Mouse (Mus musculus): Measurements from ENCODE around the gene Gm28539. TPM values are rescaled to one million over a fixed set of nuclear protein-coding genes. Genes with fewer than 3 reads are reported as not detected.

Gm28539 gene
- polyA plus RNA-seq, 1 experiment from 2014 or later: not detected

GRCm38 (mm10) chr16:18811032-18811431 is 25.4 kb upstream of the Gm28539 start:
- Histone ChIP-seq H3K4me2 (ENCODE audit: low read length) (peak overlapping the region; percentile 86), H3K4me1 (replicated peaks; ENCODE audit: control insufficient read depth, insufficient read depth, low read length) (peaks cover 11% of the 10 kb centered on the region), H3K9ac (replicated peaks; ENCODE audit: low read depth, low read length) (peak overlapping the region; percentile 81), H3K27me3 (replicated peaks; ENCODE audit: control insufficient read depth, insufficient read depth, low read length) (no peaks in the 10 kb centered on the region), H3K9me3 (ENCODE audit: control insufficient read depth, low read length) (no peaks in the 10 kb centered on the region), H3K36me3 (ENCODE audit: control insufficient read depth, insufficient read depth) (peaks cover 11% of the 10 kb centered on the region; the same call in 1 of the 2 replicates), H3K27ac (ENCODE audit: low read length) (no peak overlapping the region), H3K4me3 (replicated peaks; ENCODE audit: low read length) (peak overlapping the region; percentile 92)
- 9% methylated on average over 5 of the region's 5 CpGs for WGBS
- ATAC-seq: no peak

- H3K4me1 ChIP-seq (replicated peaks; ENCODE audit: control insufficient read depth, insufficient read depth, low read length): peaks cover 11% of the 10 kb centered on the region
- ATAC-seq: peak; percentile 97
- WGBS: under 1% methylated on average over 42 of the region's 42 CpGs
- H3K4me3 ChIP-seq (replicated peaks; ENCODE audit: low read length): peak within 1 kb of the TSS; percentile 92
- H3K27ac ChIP-seq (ENCODE audit: low read length): peak within 1 kb of the TSS; percentile 77
- H3K36me3 ChIP-seq (ENCODE audit: control insufficient read depth, insufficient read depth): peaks cover 13% of the 10 kb centered on the region; the same call in 1 of the 2 replicates
- H3K9me3 ChIP-seq (ENCODE audit: control insufficient read depth, low read length): no peaks in the 10 kb centered on the region
- no peaks in the 10 kb centered on the region for H3K27me3 ChIP-seq (replicated peaks; ENCODE audit: control insufficient read depth, insufficient read depth, low read length)
- peak within 1 kb of the TSS; percentile 81 for H3K9ac ChIP-seq (replicated peaks; ENCODE audit: low read depth, low read length)
- peak within 1 kb of the TSS; percentile 86 for H3K4me2 ChIP-seq (ENCODE audit: low read length)
Observed at GRCm38 (mm10) chr16:18811468-18812384, 24.7 kb upstream of the Gm28539 start, which contains the start of the genes Ufd1 and Cdc45. Gene Ufd1, plus strand, starts transcription at chr16:18811779. Gene Cdc45, minus strand, starts transcription at chr16:18811987.

GRCm38 (mm10) chr16:18812385-18812910 is 23.9 kb upstream of the Gm28539 start:
- peak overlapping the region; percentile 60 for H3K27ac ChIP-seq (ENCODE audit: low read length)
- peak overlapping the region; percentile 69 for H3K4me2 ChIP-seq (ENCODE audit: low read length)
- peaks cover 11% of the 10 kb centered on the region for H3K4me1 ChIP-seq (replicated peaks; ENCODE audit: control insufficient read depth, insufficient read depth, low read length)
- 2% methylated on average over 31 of the region's 31 CpGs for WGBS
- no peaks in the 10 kb centered on the region for H3K27me3 ChIP-seq (replicated peaks; ENCODE audit: control insufficient read depth, insufficient read depth, low read length)
- H3K9me3 ChIP-seq (ENCODE audit: control insufficient read depth, low read length): no peaks in the 10 kb centered on the region
- ATAC-seq: peak; percentile 41
- peaks cover 13% of the 10 kb centered on the region; the same call in 1 of the 2 replicates for H3K36me3 ChIP-seq (ENCODE audit: control insufficient read depth, insufficient read depth)
- H3K9ac ChIP-seq (replicated peaks; ENCODE audit: low read depth, low read length): peak overlapping the region; percentile 81
- H3K4me3 ChIP-seq (replicated peaks; ENCODE audit: low read length): peak overlapping the region; percentile 92

GRCm38 (mm10) chr16:18822356-18822755 is 14.0 kb upstream of the Gm28539 start:
- Histone ChIP-seq H3K27ac (ENCODE audit: low read length) (no peak overlapping the region), H3K9ac (replicated peaks; ENCODE audit: low read depth, low read length) (no peak overlapping the region), H3K4me1 (replicated peaks; ENCODE audit: control insufficient read depth, insufficient read depth, low read length) (no peaks in the 10 kb centered on the region), H3K4me2 (ENCODE audit: low read length) (no peak overlapping the region), H3K9me3 (ENCODE audit: control insufficient read depth, low read length) (no peaks in the 10 kb centered on the region), H3K36me3 (ENCODE audit: control insufficient read depth, insufficient read depth) (peaks cover 59% of the 10 kb centered on the region), H3K4me3 (replicated peaks; ENCODE audit: low read length) (no peak overlapping the region), H3K27me3 (replicated peaks; ENCODE audit: control insufficient read depth, insufficient read depth, low read length) (no peaks in the 10 kb centered on the region)
- ATAC-seq: no peak
- 84% methylated on average over 1 of the region's 1 CpGs for WGBS

- Histone ChIP-seq H3K4me2 (ENCODE audit: low read length) (no peak overlapping the region), H3K4me1 (replicated peaks; ENCODE audit: control insufficient read depth, insufficient read depth, low read length) (no peaks in the 10 kb centered on the region), H3K27me3 (replicated peaks; ENCODE audit: control insufficient read depth, insufficient read depth, low read length) (no peaks in the 10 kb centered on the region), H3K4me3 (replicated peaks; ENCODE audit: low read length) (no peak overlapping the region), H3K9me3 (ENCODE audit: control insufficient read depth, low read length) (no peaks in the 10 kb centered on the region), H3K36me3 (ENCODE audit: control insufficient read depth, insufficient read depth) (peaks cover 64% of the 10 kb centered on the region), H3K27ac (ENCODE audit: low read length) (no peak overlapping the region), H3K9ac (replicated peaks; ENCODE audit: low read depth, low read length) (no peak overlapping the region)
- WGBS: 65% methylated on average over 4 of the region's 4 CpGs
- no peak for ATAC-seq
Observed at GRCm38 (mm10) chr16:18822925-18823324, 13.5 kb upstream of the Gm28539 start.

- Histone ChIP-seq H3K4me2 (ENCODE audit: low read length) (no peak overlapping the region), H3K9ac (replicated peaks; ENCODE audit: low read depth, low read length) (no peak overlapping the region), H3K27ac (ENCODE audit: low read length) (no peak overlapping the region), H3K9me3 (ENCODE audit: control insufficient read depth, low read length) (no peaks in the 10 kb centered on the region), H3K4me1 (replicated peaks; ENCODE audit: control insufficient read depth, insufficient read depth, low read length) (no peaks in the 10 kb centered on the region), H3K4me3 (replicated peaks; ENCODE audit: low read length) (no peak overlapping the region), H3K27me3 (replicated peaks; ENCODE audit: control insufficient read depth, insufficient read depth, low read length) (no peaks in the 10 kb centered on the region), H3K36me3 (ENCODE audit: control insufficient read depth, insufficient read depth) (peaks cover 43% of the 10 kb centered on the region)
- ATAC-seq: no peak
- 94% methylated on average over 3 of the region's 3 CpGs for WGBS
Observed at GRCm38 (mm10) chr16:18828630-18829029, 7.8 kb upstream of the Gm28539 start.

GRCm38 (mm10) chr16:18829102-18829501 is 7.3 kb upstream of the Gm28539 start:
- Histone ChIP-seq H3K27ac (ENCODE audit: low read length) (no peak overlapping the region), H3K27me3 (replicated peaks; ENCODE audit: control insufficient read depth, insufficient read depth, low read length) (no peaks in the 10 kb centered on the region), H3K9ac (replicated peaks; ENCODE audit: low read depth, low read length) (no peak overlapping the region), H3K4me1 (replicated peaks; ENCODE audit: control insufficient read depth, insufficient read depth, low read length) (no peaks in the 10 kb centered on the region), H3K36me3 (ENCODE audit: control insufficient read depth, insufficient read depth) (peaks cover 44% of the 10 kb centered on the region), H3K4me3 (replicated peaks; ENCODE audit: low read length) (no peak overlapping the region), H3K9me3 (ENCODE audit: control insufficient read depth, low read length) (no peaks in the 10 kb centered on the region), H3K4me2 (ENCODE audit: low read length) (no peak overlapping the region)
- no peak for ATAC-seq
- WGBS: 90% methylated on average over 6 of the region's 6 CpGs

GRCm38 (mm10) chr16:18833486-18833885 is 2.9 kb upstream of the Gm28539 start:
- Histone ChIP-seq H3K9me3 (ENCODE audit: control insufficient read depth, low read length) (no peaks in the 10 kb centered on the region), H3K27me3 (replicated peaks; ENCODE audit: control insufficient read depth, insufficient read depth, low read length) (no peaks in the 10 kb centered on the region), H3K4me2 (ENCODE audit: low read length) (no peak overlapping the region), H3K36me3 (ENCODE audit: control insufficient read depth, insufficient read depth) (peaks cover 30% of the 10 kb centered on the region), H3K27ac (ENCODE audit: low read length) (no peak overlapping the region), H3K9ac (replicated peaks; ENCODE audit: low read depth, low read length) (no peak overlapping the region), H3K4me3 (replicated peaks; ENCODE audit: low read length) (no peak overlapping the region), H3K4me1 (replicated peaks; ENCODE audit: control insufficient read depth, insufficient read depth, low read length) (no peaks in the 10 kb centered on the region)
- ATAC-seq: no peak
- 64% methylated on average over 2 of the region's 2 CpGs for WGBS

GRCm38 (mm10) chr16:18836073-18836467 is 314 bp upstream of the Gm28539 start:
- Histone ChIP-seq H3K4me3 (replicated peaks; ENCODE audit: low read length) (peak overlapping the region; percentile 63), H3K27ac (ENCODE audit: low read length) (no peak overlapping the region), H3K27me3 (replicated peaks; ENCODE audit: control insufficient read depth, insufficient read depth, low read length) (no peaks in the 10 kb centered on the region), H3K4me2 (ENCODE audit: low read length) (peak overlapping the region; percentile 53), H3K9me3 (ENCODE audit: control insufficient read depth, low read length) (no peaks in the 10 kb centered on the region), H3K36me3 (ENCODE audit: control insufficient read depth, insufficient read depth) (peaks cover 20% of the 10 kb centered on the region), H3K4me1 (replicated peaks; ENCODE audit: control insufficient read depth, insufficient read depth, low read length) (no peaks in the 10 kb centered on the region), H3K9ac (replicated peaks; ENCODE audit: low read depth, low read length) (no peak overlapping the region; the same call in 1 of the 2 replicates)
- peak; percentile 36 for ATAC-seq
- WGBS: 28% methylated on average over 3 of the region's 3 CpGs
